Mouse (Mus musculus) forebrain, embryonic 14.5 days (tissue): Measurements from ENCODE around the gene 4930519G04Rik. TPM values are rescaled to one million over a fixed set of nuclear protein-coding genes. Genes with fewer than 3 reads are reported as not detected.
A peak's percentile ranks its signal among the peaks of the same experiment; 100 is the strongest.
"Not testable (repeated sequence)": the region's sequence is repeated elsewhere in the genome, so short reads cannot be mapped to it uniquely, and the experiment has no call there.

Experiments used
- ATAC-seq: fragments of 200-750 bp; cut with Nextera tagmentation; 2 replicates; pipeline ENCODE4 v1.8.0; 2017; ENCODE audit warnings: mild to moderate bottlenecking, moderate library complexity
- DNase-seq: peaks from one replicate; pipeline ENCODE4 v3.0.0-alpha.2; 2015; ENCODE audit warnings: low spot score
- H3K27ac ChIP-seq: fragments of 300-500 bp; sonication (generic); 2 replicates; pipeline ENCODE4 v1.5.1; 2014; ENCODE audit warnings: low read depth, mild to moderate bottlenecking, control low read depth, low read length, moderate library complexity
- H3K27me3 ChIP-seq: fragments of 300-500 bp; sonication (generic); replicated peaks from 2 replicates; pipeline ENCODE4 v1.6.1; 2014; ENCODE audit warnings: low read length, control low read depth, mixed read lengths; ENCODE audit not compliant: control insufficient read depth, insufficient read depth
- H3K36me3 ChIP-seq: fragments of 300-500 bp; sonication (generic); 2 replicates; pipeline ENCODE4 v1.6.1; 2014; ENCODE audit warnings: low read length, control low read depth; ENCODE audit not compliant: control insufficient read depth, insufficient read depth
- H3K4me1 ChIP-seq: fragments of 300-500 bp; sonication (generic); 2 replicates; pipeline ENCODE4 v1.6.1; 2014; ENCODE audit warnings: antibody characterized with exemption, low read length, control low read depth; ENCODE audit not compliant: control insufficient read depth, insufficient read depth
- H3K4me2 ChIP-seq: fragments of 300-500 bp; sonication (generic); 2 replicates; pipeline ENCODE4 v1.6.1; 2014; ENCODE audit warnings: mild to moderate bottlenecking, control low read depth, low read length
- H3K4me3 ChIP-seq: fragments of 300-500 bp; sonication (generic); 2 replicates; pipeline ENCODE4 v1.5.1; 2014; ENCODE audit warnings: low read depth, low read length, control low read depth
- H3K9ac ChIP-seq: fragments of 300-500 bp; sonication (generic); 2 replicates; pipeline ENCODE4 v1.6.1; 2014; ENCODE audit warnings: mild to moderate bottlenecking, low read length, control low read depth, moderate library complexity
- H3K9me3 ChIP-seq: fragments of 300-500 bp; sonication (generic); replicated peaks from 2 replicates; pipeline ENCODE4 v1.6.1; 2016; ENCODE audit warnings: low read length, control low read depth, mixed read lengths; ENCODE audit not compliant: control insufficient read depth
- WGBS: fragments of 180-500 bp; shearing (Covaris S2); extraction: QIAGEN DNeasy Blood & Tissue Kit; methylation state at CpG from one replicate; pipeline ENCODE4 v1.1.7; 2014; 5-methylcytosine and 5-hydroxymethylcytosine counted together
- polyA plus RNA-seq: library from polyadenylated mRNA; unstranded; fragments of >200 nt; fragmentation: Nextera tagmentation; extraction: Ambion mirVana; gene quantifications from 2 replicates; pipeline ENCODE4 v1.2.1, GENCODE M21; 2014

The 4930519G04Rik gene
- not detected in 2 replicates for polyA plus RNA-seq

- H3K9me3 ChIP-seq, H3K9ac ChIP-seq, ATAC-seq, H3K27me3 ChIP-seq, H3K4me3 ChIP-seq, H3K27ac ChIP-seq, H3K4me1 ChIP-seq, H3K36me3 ChIP-seq, DNase-seq, H3K4me2 ChIP-seq: not testable (repeated sequence)
- WGBS: 82% methylated on average over 3 of the region's 5 CpGs
These were observed at the start of gene 4930519G04Rik for GRCm38 (mm10) chr5:114853364-114853763. Gene 4930519G04Rik (plus strand): TSS chr5:114853664.

- Histone ChIP-seq H3K9me3 (no peaks in the 10 kb centered on the region), H3K9ac (no peak overlapping the region), H3K27ac (no peak overlapping the region), H3K4me3 (no peak overlapping the region), H3K27me3 (no peaks in the 10 kb centered on the region), H3K4me1 (no peaks in the 10 kb centered on the region), H3K4me2 (no peak overlapping the region), H3K36me3 (peaks cover 93% of the 10 kb centered on the region)
- no peak for DNase-seq
- WGBS: 82% methylated on average over 13 of the region's 13 CpGs
- no peak for ATAC-seq
These were observed 49.1 kb upstream of the 4930519G04Rik start for GRCm38 (mm10) chr5:114804335-114804734.

- ATAC-seq (no peak), DNase-seq (peak; percentile 43)
- H3K27me3 ChIP-seq: no peaks in the 10 kb centered on the region
- no peaks in the 10 kb centered on the region for H3K9me3 ChIP-seq
- WGBS: 31% methylated on average over 3 of the region's 3 CpGs
- peaks cover 87% of the 10 kb centered on the region for H3K36me3 ChIP-seq
- no peak overlapping the region for H3K4me3 ChIP-seq
- no peak overlapping the region; the same call in 1 of the 2 replicates for H3K9ac ChIP-seq
- H3K4me2 ChIP-seq: no peak overlapping the region
- H3K4me1 ChIP-seq: no peaks in the 10 kb centered on the region
- H3K27ac ChIP-seq: 0 out of 2 replicates have a peak overlapping the region, but pooled peaks have one; percentile 21
These were observed 48.5 kb upstream of the 4930519G04Rik start for GRCm38 (mm10) chr5:114804958-114805357.

GRCm38 (mm10) chr5:114805436-114806350 is 47.8 kb upstream of the 4930519G04Rik start:
- H3K4me2 ChIP-seq: no peak overlapping the region
- H3K4me3 ChIP-seq: no peak overlapping the region
- H3K4me1 ChIP-seq: no peaks in the 10 kb centered on the region
- H3K27ac ChIP-seq: no peak overlapping the region
- H3K27me3 ChIP-seq: no peaks in the 10 kb centered on the region
- DNase-seq (no peak), ATAC-seq (no peak)
- WGBS: 84% methylated on average over 15 of the region's 15 CpGs
- no peak overlapping the region for H3K9ac ChIP-seq
- peaks cover 84% of the 10 kb centered on the region for H3K36me3 ChIP-seq
- H3K9me3 ChIP-seq: no peaks in the 10 kb centered on the region

- ATAC-seq (no peak), DNase-seq (no peak)
- Histone ChIP-seq H3K9me3 (no peaks in the 10 kb centered on the region), H3K27me3 (no peaks in the 10 kb centered on the region), H3K27ac (0 out of 2 replicates have a peak overlapping the region, but pooled peaks have one; percentile 14), H3K4me2 (no peak overlapping the region), H3K4me3 (no peak overlapping the region), H3K9ac (no peak overlapping the region), H3K4me1 (0 out of 2 replicates have a peak, but pooled peaks cover under 1% of the 10 kb centered on the region), H3K36me3 (peaks cover 76% of the 10 kb centered on the region)
- WGBS: 86% methylated on average over 8 of the region's 8 CpGs
These were observed 46.8 kb upstream of the 4930519G04Rik start for GRCm38 (mm10) chr5:114806636-114807035.

GRCm38 (mm10) chr5:114807063-114807462 is 46.4 kb upstream of the 4930519G04Rik start:
- ATAC-seq: no peak
- Histone ChIP-seq H3K4me3 (no peak overlapping the region), H3K27ac (0 out of 2 replicates have a peak overlapping the region, but pooled peaks have one; percentile 14), H3K4me1 (0 out of 2 replicates have a peak, but pooled peaks cover 3% of the 10 kb centered on the region), H3K9ac (no peak overlapping the region), H3K27me3 (no peaks in the 10 kb centered on the region), H3K9me3 (no peaks in the 10 kb centered on the region), H3K4me2 (no peak overlapping the region), H3K36me3 (peaks cover 73% of the 10 kb centered on the region)
- 43% methylated on average over 9 of the region's 9 CpGs for WGBS
- no peak for DNase-seq

GRCm38 (mm10) chr5:114807468-114807867 is 46.0 kb upstream of the 4930519G04Rik start:
- Histone ChIP-seq H3K4me2 (no peak overlapping the region), H3K4me1 (0 out of 2 replicates have a peak, but pooled peaks cover 7% of the 10 kb centered on the region), H3K27me3 (no peaks in the 10 kb centered on the region), H3K4me3 (no peak overlapping the region), H3K9ac (no peak overlapping the region), H3K9me3 (no peaks in the 10 kb centered on the region), H3K27ac (0 out of 2 replicates have a peak overlapping the region, but pooled peaks have one; percentile 14), H3K36me3 (peaks cover 69% of the 10 kb centered on the region)
- ATAC-seq: no peak
- WGBS: 30% methylated on average over 8 of the region's 8 CpGs
- DNase-seq: no peak

- no peak for ATAC-seq
- H3K36me3 ChIP-seq: peaks cover 66% of the 10 kb centered on the region
- no peak overlapping the region for H3K4me3 ChIP-seq
- 0 out of 2 replicates have a peak, but pooled peaks cover 9% of the 10 kb centered on the region for H3K4me1 ChIP-seq
- H3K9ac ChIP-seq: no peak overlapping the region
- no peak overlapping the region for H3K27ac ChIP-seq
- no peaks in the 10 kb centered on the region for H3K9me3 ChIP-seq
- WGBS: 75% methylated on average over 6 of the region's 6 CpGs
- no peak for DNase-seq
- H3K27me3 ChIP-seq: no peaks in the 10 kb centered on the region
- no peak overlapping the region for H3K4me2 ChIP-seq
These were observed 45.6 kb upstream of the 4930519G04Rik start for GRCm38 (mm10) chr5:114807893-114808292.

- Histone ChIP-seq H3K27ac (no peak overlapping the region), H3K9ac (no peak overlapping the region), H3K4me1 (0 out of 2 replicates have a peak, but pooled peaks cover 9% of the 10 kb centered on the region), H3K27me3 (no peaks in the 10 kb centered on the region), H3K9me3 (no peaks in the 10 kb centered on the region), H3K36me3 (peaks cover 61% of the 10 kb centered on the region), H3K4me3 (no peak overlapping the region), H3K4me2 (no peak overlapping the region)
- DNase-seq (no peak), ATAC-seq (no peak)
- 85% methylated on average over 8 of the region's 8 CpGs for whole genome bisulfite sequencing
These were observed 45.1 kb upstream of the 4930519G04Rik start for GRCm38 (mm10) chr5:114808385-114808784.
